Mouse (Mus musculus): ENCODE results near the gene Tspan18.

The Tspan18 gene

DNA sequence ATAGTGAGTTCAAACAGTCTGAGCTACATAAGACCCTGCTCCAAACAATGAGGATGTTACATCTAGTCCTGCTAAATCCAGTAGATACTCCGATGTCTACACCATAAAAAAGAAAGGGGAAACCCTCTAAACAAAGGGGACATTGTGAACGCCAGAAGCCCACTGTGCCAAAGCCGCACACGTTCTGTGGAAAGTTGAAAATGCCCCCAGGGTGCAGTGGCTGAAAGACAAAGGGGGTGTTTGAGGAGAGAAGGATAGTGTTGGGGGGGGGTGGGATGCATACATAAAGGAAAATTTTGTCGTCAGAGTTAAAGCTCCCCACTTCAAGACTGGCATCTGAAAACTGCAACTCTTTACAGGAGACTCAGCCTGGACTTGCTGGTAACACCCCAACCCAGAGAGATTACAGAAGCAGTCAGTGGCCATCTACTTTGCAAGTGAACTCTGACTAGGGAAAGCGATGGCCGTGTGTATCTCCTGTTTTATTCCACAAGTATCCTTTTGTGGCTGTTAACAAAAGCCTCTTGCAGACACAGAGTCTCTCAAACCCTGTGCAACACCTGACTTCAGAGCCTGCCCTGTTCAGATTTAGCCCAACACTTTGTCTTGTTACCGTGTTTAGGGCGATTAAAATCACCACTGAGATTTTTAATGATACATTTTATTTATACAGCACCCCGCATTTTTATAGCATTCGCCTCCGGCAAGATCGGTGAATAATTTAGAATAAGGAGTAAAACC lies 42.9 kb downstream of the Tspan18 start:
- no peak for DNase-seq (ENCODE audit: extremely low read depth, low read depth)

DNA sequence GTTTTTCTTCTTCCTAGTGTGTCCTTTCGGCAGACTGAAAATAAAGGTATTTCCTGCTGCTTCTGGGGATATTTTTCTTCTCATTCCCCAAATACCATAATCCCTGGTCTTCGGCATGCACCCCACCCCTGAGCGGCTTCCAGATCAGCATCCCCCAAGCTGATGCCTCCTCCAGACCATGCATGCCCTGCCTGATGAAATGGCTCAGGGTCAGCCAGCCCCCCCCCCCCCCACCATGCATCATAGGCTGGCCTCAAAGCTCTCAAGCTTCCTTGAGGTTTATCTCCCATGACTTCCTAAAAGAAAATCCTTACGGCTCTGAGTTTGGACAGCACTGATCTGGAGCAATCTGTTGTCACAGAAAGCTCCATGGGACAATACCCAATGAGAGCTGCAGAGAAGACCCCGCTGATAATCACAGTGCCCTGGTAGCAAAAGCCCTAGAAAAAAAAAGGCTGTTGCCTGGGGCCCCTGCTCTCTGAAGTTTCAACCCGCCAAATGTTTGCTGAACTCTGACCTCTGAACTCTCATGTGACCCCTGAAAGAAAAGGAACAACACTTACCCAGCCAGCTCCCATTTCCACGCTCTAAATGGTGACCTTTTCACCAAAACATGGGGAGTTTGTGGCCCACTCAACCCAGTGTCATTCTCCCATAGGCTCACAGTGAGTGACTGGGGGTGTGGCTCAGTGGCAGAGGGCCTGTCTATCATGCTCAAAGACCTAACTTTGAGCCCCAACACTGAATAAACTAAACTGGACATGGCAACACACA lies 43.8 kb downstream of the Tspan18 start:
- no peak for DNase-seq (ENCODE audit: extremely low read depth, low read depth)

DNA sequence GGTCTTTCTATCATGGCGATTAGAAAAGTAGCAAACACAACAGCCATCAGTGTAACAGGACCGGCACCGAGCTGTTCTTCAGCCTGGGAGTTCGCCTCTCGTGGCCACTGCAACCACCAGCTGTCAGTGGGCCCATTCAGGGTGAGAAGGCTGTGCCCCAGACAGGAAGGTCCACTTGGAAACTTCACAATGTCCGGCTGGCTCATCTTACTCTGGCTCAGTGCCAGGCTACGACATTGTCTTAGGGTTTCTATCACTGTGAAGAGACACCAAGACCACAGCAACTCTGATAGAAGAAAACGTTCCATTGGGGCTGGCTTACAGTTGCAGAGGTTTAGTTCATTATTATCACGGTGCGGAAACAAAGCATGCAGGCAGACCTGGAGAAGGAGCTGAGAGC lies 45.1 kb downstream of the Tspan18 start:
- DNase-seq (ENCODE audit: extremely low read depth, low read depth), result no peak

DNA sequence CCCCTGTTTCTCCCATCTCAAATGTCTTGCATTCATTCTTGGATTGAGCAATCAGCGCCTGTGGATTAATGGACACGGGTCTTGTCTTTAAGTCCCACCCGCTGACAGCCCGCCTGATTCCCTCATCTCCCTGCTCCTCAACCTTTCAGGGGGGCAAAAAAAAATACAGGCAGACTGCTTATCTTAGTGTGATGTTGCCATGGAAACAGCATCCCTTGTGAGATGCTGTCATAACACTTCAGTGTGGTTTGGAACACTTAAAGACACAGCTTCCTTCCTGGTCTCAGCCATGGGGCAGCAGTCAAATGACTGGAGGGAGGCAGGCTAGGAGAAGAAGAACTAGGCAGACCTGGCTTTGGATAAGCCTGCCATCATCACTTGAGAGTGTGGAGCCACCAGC lies 47.0 kb downstream of the Tspan18 start:
- no peak for DNase-seq (ENCODE audit: extremely low read depth, low read depth)

DNA sequence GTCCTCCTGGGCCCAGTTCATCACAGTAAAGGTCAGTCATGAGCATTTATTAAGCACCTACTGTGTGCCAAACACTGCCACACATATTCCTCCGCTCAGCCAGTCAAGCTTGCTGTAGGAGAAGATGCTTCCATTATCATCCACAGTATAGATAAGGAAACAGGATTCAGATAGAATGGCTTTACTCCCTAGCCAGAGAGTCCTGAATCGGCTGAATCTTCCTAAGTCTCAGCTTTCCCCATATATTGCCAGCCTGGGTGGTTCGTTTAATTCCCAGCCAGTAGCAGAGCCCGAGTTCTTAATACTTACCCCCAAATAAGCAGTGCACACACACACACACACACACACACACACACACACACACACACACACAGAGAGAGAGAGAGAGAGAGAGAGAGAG lies 47.6 kb downstream of the Tspan18 start:
- no peak for DNase-seq (ENCODE audit: extremely low read depth, low read depth)

DNA sequence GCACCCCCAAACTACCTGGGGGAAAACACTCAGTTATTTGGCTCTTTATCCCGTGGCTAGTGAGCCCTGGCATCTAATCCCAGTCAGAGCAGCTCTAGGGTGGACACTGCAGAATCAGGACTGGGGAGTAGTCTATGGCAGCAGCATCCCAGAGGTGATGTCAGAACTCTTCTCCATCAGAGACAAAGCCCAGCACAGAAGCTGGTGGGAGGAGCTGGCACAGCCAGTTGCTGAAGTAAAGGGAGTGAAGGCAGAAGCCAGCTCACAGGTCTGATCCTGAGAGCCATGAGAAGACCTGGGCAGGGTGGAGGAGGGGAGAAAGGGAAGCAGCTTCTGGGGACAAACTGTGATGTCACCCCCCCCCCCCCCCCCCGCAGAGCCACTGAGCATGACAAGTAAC lies 48.0 kb downstream of the Tspan18 start:
- no peak for DNase-seq (ENCODE audit: extremely low read depth, low read depth)

DNA sequence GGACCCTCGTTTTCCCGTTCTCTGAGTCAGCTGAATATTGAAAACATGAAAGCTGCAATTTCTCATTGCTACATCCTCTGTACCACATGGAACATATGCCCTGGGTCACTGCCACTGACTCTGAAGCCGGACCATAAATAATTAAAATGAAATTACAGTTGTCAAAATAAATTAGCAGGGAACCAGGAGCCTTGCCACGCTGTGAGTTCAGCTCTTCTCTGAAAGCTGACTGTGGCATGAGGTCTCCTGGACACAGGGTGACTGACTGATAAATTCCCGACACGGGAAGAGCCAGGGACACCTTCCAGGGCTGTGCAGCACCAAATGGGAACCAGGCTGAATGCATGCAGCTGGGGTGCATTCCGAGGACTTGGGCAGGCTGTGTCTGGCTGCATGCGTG lies 48.5 kb downstream of the Tspan18 start:
- no peak for DNase-seq (ENCODE audit: extremely low read depth, low read depth)

DNA sequence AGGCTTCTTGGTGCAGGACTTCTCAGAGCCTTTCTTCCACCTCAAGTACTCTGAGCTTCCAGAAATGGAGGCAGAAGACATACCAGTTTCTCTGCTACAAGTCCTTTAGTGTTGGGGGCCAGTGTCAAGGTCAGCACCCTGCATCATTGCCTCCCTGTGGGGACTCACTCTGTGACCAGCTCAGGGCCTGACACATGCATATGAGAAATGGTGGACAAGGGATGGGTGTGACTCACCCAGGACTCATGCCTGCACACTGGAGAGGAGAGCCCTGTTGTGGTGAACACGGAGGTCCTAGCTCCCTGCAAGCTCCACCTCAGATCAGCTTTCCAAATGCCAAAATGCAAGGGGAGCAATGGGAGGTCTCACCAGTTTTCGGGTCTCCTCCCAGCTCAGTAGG lies 49.7 kb downstream of the Tspan18 start:
- no peak for DNase-seq (ENCODE audit: extremely low read depth, low read depth)

DNA sequence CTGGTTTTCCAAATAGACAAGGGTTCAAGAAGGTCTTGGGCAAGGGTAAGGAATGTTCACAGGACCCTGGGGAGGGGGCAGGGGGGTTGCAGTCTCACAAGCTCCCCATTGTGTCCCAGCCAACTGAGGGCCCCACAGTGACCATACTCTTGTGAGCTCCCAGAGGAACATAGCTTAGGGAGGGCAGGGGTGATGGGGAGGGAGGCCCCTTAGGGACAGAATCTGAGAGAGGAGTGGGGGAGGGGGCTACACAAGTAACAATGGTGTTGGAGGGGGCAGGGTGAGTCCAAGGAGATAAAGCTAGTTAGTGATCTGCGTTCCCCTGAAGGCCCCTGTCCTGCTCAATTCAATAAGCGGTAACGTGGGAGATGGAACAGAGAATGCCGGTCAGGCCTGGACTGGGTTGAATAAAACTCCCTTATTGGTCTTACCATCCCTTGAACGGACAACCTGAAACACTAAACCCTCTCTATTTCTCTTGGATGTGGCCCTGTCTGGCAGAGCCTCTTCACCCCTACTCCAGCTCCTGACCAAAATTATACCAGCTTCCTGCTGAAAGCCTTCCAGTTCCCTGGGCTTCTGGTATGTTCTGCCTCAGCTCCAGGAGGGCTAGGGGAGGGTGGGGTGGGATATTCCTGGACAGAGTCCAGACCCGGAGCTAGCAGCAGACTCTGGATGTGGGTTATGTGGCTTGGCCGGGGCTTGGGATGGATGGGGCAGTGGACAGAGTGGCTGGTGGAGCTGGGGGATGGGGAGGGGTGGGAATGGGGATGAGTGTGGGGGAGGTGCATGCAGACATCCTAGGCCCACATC lies 50.6 kb downstream of the Tspan18 start:
- DNase-seq (ENCODE audit: extremely low read depth, low read depth), result no peak

DNA sequence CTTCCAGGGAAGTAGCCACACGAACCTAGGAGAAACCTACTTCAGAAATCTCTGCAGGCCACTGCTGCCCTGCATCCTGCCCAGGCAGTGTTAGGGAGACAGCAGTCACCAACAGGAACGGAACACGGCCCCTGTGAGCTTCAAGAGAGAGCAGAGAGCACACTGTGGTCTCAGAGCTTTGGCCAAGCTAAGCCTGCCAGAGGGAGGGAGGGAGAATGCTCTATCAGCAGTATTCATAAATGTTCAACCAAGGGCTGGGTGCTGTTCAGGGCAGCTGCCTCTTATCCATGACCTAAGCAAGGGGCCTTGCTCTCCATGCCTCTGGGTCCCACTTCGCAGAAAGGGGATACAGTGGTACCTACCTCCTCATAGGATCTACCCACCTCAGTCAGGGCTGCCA lies 51.7 kb downstream of the Tspan18 start:
- DNase-seq (ENCODE audit: extremely low read depth, low read depth), result no peak

DNA sequence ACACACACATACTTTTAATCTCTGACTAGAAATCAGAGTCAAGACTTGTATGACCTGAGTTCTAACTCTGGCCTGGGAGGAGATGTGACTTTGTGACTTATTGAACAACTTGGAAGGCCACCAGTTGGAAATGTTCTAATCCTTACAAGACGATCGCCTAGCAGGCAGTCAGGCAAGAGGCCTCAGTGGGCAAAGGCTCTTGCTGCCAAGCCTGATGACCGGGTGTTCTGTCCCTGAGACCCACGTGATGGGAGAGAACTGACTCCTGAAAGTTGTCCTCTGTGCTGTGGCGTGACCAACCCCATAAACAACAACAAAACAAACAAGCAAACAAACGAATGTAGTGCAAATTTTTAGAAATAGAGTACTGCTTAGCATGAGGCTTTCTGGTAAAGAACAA lies 52.8 kb downstream of the Tspan18 start:
- no peak for DNase-seq (ENCODE audit: extremely low read depth, low read depth)

DNA sequence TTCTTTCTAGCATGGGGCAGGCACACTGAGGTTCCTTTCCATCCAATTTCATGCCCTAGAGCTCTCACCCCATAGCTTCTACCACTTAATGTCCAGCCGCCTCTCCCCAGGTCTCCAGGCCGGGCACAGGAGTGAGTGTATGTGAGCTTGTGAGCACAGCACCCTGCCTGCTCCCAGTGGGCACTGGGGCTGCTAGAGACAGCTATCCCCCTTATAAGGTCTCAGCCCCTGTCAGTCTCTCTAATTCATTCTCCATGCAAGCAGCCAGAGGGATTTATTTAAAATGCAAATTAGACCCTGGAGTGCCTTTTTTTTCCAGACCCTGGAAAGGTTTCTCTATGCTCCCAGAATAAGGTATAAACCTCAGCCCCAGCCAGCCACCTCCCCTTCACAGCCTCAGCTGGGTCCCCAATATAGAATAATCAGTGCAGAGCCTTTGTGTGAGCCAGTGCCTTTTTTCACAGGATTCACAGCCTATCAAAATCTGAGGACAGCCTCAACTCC lies 54.1 kb downstream of the Tspan18 start:
- no peak for DNase-seq (ENCODE audit: extremely low read depth, low read depth)

DNA sequence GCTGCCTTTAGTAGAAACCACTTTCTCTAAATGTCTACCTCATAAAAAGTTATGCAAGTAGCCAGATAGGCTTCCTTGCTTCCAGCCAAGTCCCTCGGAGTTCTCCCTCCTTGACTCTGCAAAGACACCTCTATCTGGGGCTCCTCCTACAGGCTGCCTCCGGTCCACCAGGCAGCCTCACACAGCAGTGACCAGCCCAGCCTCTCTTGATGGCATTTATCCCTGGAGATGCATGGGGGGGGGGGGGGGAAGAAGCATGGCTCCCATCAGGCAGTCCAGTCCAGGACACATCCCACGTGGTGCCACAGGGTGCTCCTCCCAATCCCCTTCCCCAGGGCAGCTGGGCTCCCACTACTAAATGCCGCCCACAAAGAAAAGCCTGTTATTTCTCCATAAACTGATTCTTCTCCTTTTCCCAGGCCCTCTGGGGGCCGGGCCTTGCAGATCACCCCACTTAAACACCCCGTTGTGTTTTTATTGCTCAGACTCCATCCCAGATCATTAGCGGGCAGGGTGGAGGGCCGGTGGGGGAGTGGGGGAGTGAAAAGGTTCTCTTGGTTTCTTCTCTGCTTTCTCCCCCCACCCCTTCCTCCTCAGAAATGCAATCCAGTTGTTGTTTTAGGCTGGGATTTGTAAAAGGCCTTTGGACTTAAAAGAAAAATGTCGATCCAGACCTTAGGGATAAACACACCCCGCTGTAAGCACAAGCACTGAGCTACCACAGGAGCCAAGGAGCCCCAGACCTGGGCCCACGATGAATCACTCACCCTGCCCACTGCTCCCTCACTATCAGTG lies 55.9 kb downstream of the Tspan18 start:
- no peak for DNase-seq (ENCODE audit: extremely low read depth, low read depth)

DNA sequence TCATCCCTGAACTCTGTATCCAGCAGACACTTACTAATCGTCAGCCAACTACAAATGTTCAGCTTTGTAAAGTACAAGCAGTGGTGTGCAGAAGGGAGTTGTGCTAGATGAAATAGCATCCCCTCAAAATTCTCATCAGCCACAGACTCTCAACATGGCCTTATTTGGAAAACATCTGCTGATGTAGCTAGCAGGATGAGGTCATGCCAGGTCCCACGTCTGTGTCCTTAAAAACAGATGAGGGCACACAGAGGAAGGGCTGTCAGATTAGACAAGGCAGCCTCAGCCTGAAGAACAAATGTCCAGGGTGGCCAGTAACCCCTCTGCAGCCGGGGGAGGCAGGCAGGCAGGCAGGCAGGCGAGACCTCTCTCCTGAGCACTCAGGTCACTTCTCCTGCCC lies 56.8 kb downstream of the Tspan18 start:
- no peak for DNase-seq (ENCODE audit: extremely low read depth, low read depth)

DNA sequence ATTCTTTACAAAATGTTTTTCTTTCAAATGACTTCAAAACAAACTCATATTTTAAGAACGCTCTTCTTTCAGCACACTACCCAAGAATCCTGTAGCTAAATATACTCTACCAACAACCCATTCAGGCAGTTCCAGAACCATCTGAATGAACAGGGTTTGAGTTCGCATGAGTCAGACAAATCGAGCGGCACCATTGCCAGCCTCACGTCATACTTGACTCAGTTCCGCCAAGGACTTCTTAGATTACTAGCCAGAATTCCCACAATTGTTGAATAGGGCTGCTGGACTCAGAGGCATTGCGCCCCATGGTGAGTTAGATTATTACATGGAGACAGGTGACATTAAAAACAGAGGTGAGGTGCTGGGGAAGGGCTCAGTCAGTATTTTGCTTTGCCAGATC lies 58.3 kb downstream of the Tspan18 start:
- DNase-seq (ENCODE audit: extremely low read depth, low read depth), result no peak

DNA sequence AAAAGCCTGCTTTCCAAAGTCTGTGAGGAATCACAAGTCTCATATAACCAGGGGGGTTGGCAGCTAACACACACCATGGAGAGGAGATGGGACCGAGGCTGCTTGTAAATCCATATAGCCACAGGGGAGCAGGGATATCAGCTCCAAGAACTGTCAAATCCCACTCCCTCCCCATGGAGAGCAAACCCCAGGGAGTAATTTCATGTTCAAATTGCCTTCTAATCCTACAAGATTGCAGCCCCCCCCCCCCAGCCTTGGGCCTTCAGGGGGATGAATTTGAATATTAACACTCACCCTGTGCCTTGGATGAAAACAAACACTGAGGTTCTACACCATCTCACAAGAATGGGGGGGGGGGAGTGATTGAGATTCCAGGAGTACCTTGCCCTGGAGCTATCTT lies 60.4 kb downstream of the Tspan18 start:
- DNase-seq (ENCODE audit: extremely low read depth, low read depth), result no peak

DNA sequence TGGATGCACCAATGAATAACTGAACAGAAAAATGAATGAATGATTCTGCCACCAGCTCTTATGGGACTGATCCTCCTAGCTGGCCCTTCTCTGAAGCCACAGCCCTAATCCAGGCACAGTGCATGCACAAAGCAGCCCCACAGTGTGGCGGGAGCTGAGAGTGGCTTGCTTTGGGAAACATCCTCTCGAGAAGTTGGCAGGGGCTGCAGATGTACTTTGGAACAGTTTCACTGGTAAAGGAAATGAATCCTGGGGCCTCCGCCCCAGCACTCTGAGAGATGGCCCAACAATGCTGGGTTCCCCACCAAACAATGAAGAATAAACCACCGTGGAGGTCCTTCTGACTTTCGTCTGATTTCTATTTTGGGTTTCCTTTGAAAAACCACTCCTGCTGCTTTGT lies 64.2 kb downstream of the Tspan18 start:
- DNase-seq (ENCODE audit: extremely low read depth, low read depth), result no peak

DNA sequence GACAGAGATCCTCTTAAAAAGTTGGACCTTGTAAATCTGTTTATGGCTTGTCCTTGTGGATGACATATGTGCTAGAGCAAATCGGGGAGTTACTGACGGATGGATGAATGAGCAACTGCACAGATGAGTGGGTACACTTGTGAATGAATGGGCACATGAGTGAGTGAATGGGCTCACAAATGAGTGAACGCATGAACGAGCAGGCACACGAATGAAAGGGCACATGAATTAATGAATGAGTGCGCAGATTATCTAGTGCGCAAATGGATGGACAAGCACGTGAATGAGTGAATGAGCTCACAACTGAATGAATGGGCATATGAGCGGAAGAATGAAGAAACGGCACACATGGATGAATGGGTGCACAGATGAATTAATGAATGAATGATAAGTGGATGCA lies 64.7 kb downstream of the Tspan18 start:
- no peak for DNase-seq (ENCODE audit: extremely low read depth, low read depth)

DNA sequence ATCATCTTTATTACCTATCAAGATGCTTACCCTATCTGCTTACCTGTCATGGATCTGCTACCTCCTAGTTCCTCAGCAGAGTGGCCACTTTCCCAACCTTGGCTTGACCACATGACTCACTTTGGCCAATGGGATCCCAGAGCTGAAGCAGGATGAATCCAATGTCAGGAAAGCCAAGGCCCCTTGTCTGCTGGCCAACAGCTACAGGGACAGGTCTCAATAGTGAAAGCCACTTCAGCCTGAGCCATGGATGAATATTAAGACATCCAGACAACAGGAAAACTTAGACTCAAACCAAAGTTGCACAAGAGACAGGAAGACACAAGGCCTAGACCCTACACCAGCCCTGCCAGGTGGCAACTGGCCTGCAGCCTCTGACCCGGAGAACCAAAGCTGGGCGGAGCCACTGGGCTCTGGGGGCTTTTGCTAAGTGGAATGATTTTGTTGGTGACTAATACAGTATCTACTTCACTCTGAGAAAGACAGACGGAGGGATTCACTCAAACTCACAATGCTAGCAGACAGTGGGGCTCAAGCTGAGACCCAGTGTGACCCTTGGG lies 65.5 kb downstream of the Tspan18 start:
- no peak for DNase-seq (ENCODE audit: extremely low read depth, low read depth)

DNA sequence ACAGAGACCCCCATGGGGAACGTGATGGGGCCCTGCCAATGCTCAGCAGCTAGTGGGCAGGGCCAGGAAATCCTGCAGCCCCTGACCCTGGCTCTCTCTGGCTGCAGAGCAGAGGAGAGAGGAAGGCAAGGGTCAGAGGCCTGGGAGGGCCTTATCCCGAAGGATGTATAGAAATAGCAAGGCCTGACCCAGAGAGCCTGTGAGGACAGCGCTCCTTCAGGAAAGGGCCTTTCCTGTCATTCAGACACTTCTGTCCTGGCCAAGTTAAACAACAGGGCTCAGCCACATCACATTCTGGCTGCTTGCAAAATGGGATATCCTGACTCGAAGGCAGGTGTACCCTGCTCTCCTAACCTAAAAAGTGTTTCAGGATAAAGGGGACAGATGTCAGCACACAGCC lies 66.5 kb downstream of the Tspan18 start:
- DNase-seq (ENCODE audit: extremely low read depth, low read depth), result no peak
